Mouse (Mus musculus) liver, embryonic 14.5 days (tissue): Measurements from ENCODE around the gene Larp4b.

Experiments
- CTCF ChIP-seq: IDR thresholded peaks from 2 replicates; pipeline ENCODE4 v1.5.1; 2016; ENCODE audit warnings: antibody characterized with exemption, low read depth, control low read depth
- EP300 ChIP-seq: IDR thresholded peaks from 2 replicates; pipeline ENCODE4 v1.6.1; 2016; ENCODE audit warnings: antibody characterized with exemption, low read depth

DNA sequence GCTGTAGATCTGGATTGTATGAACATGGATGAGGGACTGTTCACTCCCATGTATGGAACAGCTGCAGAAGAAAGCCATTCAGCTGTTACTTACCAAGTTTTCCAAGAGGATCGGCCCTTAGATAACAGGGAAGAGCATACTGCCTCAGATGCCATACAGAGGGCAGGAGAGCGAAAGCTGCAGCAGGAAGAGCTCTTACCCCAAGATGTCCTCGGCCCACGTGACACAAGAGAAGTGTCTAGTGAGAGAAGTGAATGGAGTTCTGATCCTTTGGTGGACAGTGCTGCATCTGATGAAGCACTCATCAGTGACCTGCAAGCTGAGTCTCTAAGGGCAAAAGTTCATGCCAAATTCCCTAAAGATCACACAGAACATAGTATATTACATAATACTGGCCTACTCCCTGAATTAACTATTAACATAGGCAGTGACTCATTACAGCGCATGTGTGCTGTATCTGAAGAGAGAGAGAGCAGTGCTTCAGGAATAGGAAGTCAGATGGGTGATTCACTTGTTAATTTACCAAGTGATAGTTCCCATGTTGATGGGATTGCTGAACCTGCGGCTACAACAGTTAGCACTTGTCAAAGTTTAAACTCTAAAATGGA is 35.1 kb downstream of the Larp4b start:
- TF ChIP-seq CTCF, result no peak
- TF ChIP-seq EP300, result no peak
